Mouse (Mus musculus) heart, postnatal 4 days (tissue): ENCODE data around the gene Paqr7. TPM values are rescaled to one million over a fixed set of nuclear protein-coding genes. Genes with fewer than 3 reads are reported as not detected.

ENCODE experiments used
- DNase-seq: peaks from one replicate; pipeline ENCODE4 v3.0.0; 2021
- total RNA-seq, 2 experiments: library from RNA; stranded (reverse); gene quantifications; 2 replicates each; pipeline ENCODE4 v1.2.3; 2021

Gene Paqr7
- total RNA-seq, 2 experiments from 2014 or later = 8.2 to 9.0 TPM

DNA sequence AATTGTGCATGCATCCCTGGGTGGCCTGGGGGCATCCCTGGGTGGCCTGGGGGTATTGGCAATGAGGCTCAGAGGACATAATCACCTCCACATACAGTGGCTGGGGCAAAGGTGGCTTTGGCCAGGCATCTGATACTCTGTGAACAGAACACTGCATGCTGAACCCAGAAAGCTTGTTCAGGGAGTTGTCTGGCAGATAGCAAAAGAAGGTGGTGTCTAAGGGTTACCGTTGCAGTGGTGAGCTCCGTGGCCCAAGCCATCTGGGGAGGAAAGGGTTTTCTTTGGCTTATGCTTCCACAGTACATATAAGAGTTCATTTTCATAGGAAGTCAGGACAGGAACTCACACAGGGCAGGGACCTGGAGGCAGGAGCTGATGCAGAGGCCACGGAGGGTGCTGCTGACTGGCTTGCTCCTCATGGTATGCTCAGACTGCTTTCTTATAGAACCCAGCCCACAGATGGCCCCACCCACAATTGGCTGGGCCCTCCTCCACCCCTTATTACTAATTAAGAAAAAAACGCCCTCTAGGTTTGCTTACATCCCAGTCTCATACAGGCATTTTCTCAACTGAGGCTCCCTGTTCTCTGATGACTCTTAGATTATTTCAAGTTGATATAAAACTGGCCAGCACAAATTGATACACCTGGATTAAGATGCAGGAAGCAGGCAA lies 7.3 kb downstream of the Paqr7 start:
- no peak for DNase-seq

DNA sequence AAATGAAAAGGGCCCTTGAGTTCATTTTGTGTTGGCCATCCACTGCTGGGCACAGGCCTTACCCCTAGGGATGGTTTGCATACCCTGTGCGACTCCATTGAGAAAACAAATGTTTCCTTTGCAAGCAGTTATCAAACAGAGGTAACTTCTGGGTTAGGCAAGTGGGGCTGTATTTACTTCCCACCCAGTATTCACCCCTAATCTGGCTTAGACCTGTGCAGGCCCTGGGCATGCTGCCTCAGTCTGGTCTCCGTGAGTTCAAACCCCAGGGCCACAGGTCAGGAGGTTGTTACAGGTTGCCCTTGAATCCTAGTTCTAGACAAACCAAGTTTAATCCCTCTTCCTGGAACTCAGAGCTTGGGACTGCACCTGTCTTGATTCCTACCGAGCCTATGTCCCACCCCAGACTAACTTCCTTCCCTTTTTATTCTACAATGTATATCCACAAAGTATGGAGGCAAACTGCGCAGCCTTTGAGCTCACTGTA lies 8.8 kb downstream of the Paqr7 start:
- DNase-seq = no peak

DNA sequence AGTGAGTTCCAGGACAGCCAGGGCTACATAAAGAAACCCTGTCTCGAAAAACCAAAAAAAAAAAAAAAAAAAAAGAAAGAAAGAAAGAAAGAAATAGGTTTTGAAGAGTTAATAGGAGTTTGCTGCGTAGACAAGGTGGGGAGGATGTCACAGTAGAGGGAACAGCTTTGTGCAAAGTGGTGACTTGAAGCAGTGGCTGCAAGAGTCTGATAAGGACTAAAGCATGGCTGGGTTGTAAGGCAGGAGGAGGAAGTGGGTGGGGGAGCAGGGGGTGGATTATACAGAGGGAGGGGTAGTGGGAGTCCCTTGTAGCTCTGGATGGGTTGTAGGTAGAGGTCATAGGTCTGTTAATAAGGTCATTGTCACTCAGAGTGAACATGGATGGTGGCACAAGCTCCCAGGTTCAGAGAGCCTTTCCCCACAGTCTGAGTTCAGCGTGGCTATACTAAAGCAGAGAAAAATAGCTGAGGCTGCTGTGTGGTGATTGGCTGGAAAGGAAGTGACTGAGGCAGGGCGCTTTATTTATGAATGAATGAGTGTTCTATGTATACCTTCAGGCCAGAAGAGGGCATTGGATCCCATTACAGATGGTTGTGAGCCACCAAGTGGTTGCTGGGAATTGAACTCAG lies 9.6 kb downstream of the Paqr7 start:
- no peak for DNase-seq

DNA sequence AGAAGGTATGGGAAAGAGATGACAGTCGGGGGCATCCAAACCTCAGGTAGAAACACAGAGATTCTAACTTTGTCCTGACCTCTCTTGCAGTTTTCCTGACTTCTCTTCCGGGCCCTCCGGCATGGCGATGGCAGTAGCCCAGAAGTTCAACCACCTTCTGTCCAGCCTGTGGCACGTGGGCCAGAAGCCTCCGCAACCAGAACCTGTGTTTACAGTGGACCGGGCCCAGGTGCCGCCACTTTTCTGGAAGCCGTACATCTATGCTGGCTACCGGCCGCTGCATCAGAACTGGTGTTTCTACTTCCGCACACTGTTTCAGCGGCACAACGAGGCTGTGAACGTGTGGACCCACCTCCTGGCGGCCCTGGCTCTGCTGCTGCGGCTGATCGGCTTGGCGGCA lies 10.2 kb downstream of the Paqr7 start:
- DNase-seq = no peak

- no peak for DNase-seq
Measured at GRCm38 (mm10) chr4:134510396-134510795, 13.9 kb downstream of the Paqr7 start.

GRCm38 (mm10) chr4:134510845-134511411 lies 14.4 kb downstream of the Paqr7 start, which contains the start of gene Aunip:
Gene Aunip (plus strand): TSS chr4:134510999.
- peak; percentile 95 for DNase-seq

- no peak for DNase-seq
Measured at GRCm38 (mm10) chr4:134511730-134512129, 15.2 kb downstream of the Paqr7 start.

DNA sequence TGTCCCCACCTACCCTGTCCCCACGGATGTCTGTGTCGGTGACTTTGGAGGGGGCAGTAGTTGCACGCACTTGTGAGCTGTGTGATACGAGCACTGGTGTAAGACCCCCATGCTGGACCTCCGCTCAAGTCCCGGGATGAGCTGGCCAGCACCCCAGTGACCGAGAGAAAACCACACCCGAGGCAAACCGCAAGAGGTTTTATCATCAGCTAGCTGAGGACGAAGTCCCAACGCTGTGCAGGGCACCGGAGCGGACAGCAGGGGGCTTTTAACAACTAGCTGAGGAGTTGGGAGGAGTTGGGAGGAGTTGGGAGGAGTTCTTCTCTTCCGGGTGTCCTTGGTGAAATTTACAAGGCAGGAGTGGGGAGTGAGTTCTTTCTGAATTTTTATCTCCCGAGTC lies 16.3 kb downstream of the Paqr7 start:
- peak; percentile 87 for DNase-seq

DNA sequence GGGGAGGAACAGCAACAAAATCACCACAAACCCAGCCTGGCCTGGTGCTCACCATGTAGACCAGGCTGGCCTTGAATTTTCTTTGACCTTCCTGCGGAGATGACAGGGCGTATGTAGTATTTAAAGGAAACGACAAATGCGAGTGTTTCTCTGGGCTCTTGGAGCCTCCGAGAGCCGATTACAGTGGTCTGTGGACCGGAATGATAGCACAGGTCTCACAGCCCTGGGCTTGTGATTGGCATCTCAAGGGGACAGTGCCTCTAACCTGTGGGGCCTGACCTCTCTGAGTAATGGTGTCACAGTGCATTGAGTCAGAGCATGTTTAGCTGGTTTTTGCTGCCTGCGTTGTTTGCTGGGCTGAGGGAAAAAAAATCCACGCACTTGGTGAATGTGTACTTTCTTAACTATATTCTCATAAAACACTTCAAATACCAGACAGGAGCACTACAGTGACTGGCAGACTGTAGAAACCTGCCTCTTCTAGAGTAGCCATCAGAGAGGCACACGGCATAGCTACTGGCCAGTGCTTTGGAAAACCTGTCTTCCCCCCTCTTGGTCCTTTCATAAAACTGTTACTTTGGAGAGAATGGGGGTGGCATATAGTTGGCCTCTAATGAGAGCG lies 17.9 kb downstream of the Paqr7 start:
- no peak for DNase-seq

GRCm38 (mm10) chr4:134515614-134516013 lies 19.1 kb downstream of the Paqr7 start:
- DNase-seq = no peak

- DNase-seq = peak; percentile 63
Measured at GRCm38 (mm10) chr4:134516981-134517380, 20.5 kb downstream of the Paqr7 start.

DNA sequence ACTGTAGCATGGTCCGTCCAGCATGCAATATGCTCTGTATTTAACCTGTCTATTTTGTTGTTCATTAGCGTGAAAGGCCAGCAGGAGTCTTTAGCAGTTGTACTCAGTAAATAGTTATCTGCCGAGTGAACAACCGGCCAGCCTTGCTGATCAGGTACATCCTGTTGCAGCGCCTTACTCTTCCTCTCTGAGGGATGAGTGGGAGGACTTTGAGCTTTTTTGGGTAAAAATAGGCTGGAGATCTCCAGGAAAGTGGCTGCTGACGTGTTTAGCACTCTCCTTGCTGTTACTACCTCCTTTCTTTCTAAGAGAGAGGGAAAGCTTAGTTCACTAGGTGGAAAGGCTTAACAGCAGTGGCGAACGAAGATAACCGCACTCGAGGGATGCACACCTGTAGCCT lies 21.2 kb downstream of the Paqr7 start:
- DNase-seq = no peak

GRCm38 (mm10) chr4:134518541-134518940 lies 22.0 kb downstream of the Paqr7 start:
- no peak for DNase-seq

DNA sequence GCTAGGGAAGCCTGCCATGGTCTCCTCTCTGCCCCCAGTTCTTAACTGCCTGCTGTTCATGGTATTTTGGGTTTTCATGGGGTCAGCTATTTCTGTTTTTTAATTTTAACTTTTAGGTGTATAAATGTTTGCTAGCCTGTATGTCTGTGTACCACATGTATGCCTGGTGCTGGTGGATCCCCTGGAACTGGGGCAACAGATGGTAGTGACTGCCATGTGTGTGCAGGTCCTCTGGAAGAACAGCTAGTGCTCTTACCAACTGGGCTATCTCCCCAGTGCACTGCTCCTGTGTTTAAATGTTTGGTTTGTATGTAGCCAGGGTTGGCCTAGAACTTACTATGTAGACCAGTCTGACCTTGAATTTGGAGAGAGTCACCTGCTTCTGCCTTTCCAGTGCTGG lies 22.8 kb downstream of the Paqr7 start:
- DNase-seq = no peak

DNA sequence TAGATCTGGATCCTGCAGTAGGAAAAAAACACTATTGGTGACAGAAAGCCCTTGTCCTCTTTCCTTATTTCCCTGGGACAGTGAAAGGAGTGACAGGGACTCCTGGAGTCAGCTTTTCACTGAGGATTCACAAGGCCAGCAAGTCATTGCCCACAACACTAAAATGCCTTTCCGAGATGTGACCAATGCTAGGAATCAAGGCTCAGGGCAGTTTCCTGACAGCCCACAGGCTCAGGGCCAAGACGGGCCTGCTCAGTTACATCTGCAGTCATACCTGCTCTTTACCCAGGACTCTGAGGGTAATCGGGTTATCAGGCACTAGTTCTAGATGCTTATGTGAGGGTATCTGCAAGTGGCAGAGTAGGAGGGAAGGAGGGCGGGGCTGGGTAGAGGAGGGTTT lies 26.9 kb downstream of the Paqr7 start:
- DNase-seq = no peak

DNA sequence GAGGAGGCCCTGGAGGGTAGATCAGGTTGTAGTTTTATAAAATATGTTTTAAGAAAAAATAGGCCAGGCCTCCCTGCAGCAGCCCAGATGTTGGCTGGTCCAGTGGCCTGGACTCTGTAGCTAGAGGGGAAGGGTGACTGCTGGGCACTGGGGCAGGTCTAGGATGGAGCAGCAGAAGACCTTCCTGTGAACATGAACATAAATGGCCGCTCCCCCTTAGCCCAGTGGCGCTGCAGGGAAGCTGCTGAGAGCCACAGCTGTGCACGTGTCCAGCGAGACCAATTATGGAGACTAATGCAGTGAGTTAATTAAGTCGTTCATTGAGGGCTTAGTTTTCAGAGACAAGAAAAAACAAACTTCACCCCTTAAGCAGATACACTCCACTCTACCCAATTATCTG lies 29.3 kb downstream of the Paqr7 start:
- DNase-seq = no peak

GRCm38 (mm10) chr4:134526220-134526619 lies 29.7 kb downstream of the Paqr7 start:
- no peak for DNase-seq

DNA sequence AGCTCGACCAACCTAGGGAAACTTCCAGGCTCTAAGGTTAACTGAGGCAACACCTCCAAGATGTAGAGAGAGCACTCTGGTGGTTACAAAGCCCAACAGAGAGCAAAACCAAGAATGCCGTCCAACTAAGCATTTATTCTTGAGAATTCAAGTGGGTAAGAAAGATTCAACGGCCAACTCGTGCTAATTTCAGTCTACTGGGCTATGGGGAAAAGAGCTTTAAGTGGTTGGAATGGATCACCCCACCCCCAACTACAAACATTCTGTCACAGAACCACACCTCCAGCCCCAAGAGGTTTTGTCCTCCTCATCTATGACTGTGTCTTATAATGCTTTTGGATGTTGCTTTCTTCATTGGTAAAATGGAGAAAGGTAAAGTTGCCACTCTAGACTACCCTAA lies 36.4 kb downstream of the Paqr7 start:
- no peak for DNase-seq

- no peak for DNase-seq
Measured at GRCm38 (mm10) chr4:134533421-134533820, 36.9 kb downstream of the Paqr7 start.

- peak; percentile 76 for DNase-seq
Measured at GRCm38 (mm10) chr4:134534124-134534886, 37.8 kb downstream of the Paqr7 start.

DNA sequence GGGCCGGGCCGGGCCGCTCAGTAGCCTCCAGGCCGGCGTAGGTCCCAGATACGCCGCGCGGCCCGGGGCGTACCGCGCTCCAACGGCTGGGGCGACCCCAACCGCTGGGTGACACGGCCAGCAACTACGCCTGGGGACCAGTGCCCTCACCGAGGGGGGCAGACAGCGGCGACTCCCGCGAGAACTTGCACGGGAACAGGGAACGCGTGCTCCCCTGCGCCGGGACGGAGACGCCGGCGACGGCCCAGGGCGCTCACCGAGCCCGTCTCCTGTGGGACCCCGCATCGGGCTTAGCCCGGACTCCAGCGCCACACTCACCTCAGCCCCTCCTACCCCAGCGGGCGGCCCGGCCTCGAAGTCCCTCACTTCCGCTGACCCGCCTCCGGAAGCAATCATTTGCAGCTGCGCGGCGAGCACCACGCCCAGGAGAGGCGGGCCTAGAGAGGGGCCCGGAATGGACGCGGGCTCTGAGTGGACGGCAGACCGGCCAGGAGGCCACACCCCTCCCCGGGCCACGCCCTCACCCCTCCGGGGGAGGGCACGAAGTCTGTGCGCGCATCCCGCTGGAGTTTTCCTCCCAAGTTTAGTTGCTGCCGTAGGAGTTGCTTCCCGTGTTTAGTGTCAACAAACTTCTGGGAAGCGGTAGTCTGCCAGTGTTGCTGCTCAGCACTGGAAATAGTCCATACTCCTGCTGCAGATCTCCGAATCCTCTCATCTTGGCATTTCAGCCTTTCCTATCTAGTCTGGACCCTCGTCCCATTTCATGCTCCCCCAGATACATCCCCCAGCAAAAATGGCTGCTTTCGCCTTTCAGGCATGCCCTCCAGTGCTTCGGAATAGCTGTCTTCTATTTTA lies 38.7 kb downstream of the Paqr7 start, which contains the start of gene Mtfr1l:
Gene Mtfr1l (minus strand): TSS at position 456 of the 855 bp plus-strand sequence.
- peak; percentile 98 for DNase-seq

GRCm38 (mm10) chr4:134535787-134536151 lies 39.3 kb downstream of the Paqr7 start:
- DNase-seq = no peak
